Mouse (Mus musculus) lung, embryonic 15.5 days (tissue): Measurements from ENCODE around the gene Pdxk. TPM values are rescaled to one million over a fixed set of nuclear protein-coding genes. Genes with fewer than 3 reads are reported as not detected.

ENCODE experiments used
- ATAC-seq: fragments of 200-750 bp; cut with Nextera tagmentation; 2 replicates; pipeline ENCODE4 v1.8.0; 2017; ENCODE audit warnings: moderate number of reproducible peaks, borderline replicate concordance; ENCODE audit not compliant: low FRiP score, low TSS enrichment; ENCODE audit errors: extremely low read depth
- H3K27ac ChIP-seq: fragments of 300-500 bp; sonication (generic); 2 replicates; pipeline ENCODE4 v1.5.1; 2015; ENCODE audit warnings: moderate library complexity, mild to moderate bottlenecking, inconsistent platforms
- H3K27me3 ChIP-seq: fragments of 300-500 bp; sonication (generic); 2 replicates; pipeline ENCODE4 v1.6.1; 2015; ENCODE audit warnings: inconsistent platforms
- H3K36me3 ChIP-seq: fragments of 300-500 bp; sonication (generic); 2 replicates; pipeline ENCODE4 v1.6.1; 2015; ENCODE audit warnings: inconsistent platforms
- H3K4me1 ChIP-seq: fragments of 300-500 bp; sonication (generic); 2 replicates; pipeline ENCODE4 v1.6.1; 2015; ENCODE audit warnings: inconsistent platforms
- H3K4me2 ChIP-seq: fragments of 300-500 bp; sonication (generic); 2 replicates; pipeline ENCODE4 v1.6.1; 2015; ENCODE audit warnings: inconsistent platforms, mild to moderate bottlenecking, moderate library complexity
- H3K4me3 ChIP-seq: fragments of 300-500 bp; sonication (generic); 2 replicates; pipeline ENCODE4 v1.5.1; 2015; ENCODE audit warnings: mild to moderate bottlenecking, inconsistent platforms
- H3K9ac ChIP-seq: fragments of 300-500 bp; sonication (generic); 2 replicates; pipeline ENCODE4 v1.6.1; 2015; ENCODE audit warnings: inconsistent platforms
- H3K9me3 ChIP-seq: fragments of 300-500 bp; sonication (generic); 2 replicates; pipeline ENCODE4 v1.6.1; 2016; ENCODE audit warnings: inconsistent platforms
- WGBS: fragments of 180-500 bp; shearing (Covaris S2); methylation state at CpG from one replicate; pipeline ENCODE4 v1.1.7; 2015; 5-methylcytosine and 5-hydroxymethylcytosine counted together
- microRNA-seq: library from miRNA; unstranded; fragments of <30 nt; microRNA quantifications from one replicate; pipeline ENCODE4, GENCODE M21; 2016
- polyA plus RNA-seq: library from polyadenylated mRNA; unstranded; fragments of >200 nt; fragmentation: Nextera tagmentation; extraction: Ambion mirVana; gene quantifications from 2 replicates; pipeline ENCODE4 v1.2.1, GENCODE M21; 2015

The Pdxk gene
- polyA plus RNA-seq, 1 experiment from 2014 or later: 7.8 TPM

- no peak for ATAC-seq
Observed at GRCm38 (mm10) chr10:78392072-78392471, 72.7 kb downstream of the Pdxk start.

GRCm38 (mm10) chr10:78390982-78391470 lies 73.7 kb downstream of the Pdxk start:
- Histone ChIP-seq H3K4me3 (no peak overlapping the region), H3K4me1 (peaks cover 3% of the 10 kb centered on the region; the same call in 1 of the 2 replicates), H3K36me3 (no peaks in the 10 kb centered on the region), H3K9me3 (no peaks in the 10 kb centered on the region), H3K27ac (no peak overlapping the region), H3K4me2 (no peak overlapping the region), H3K27me3 (peaks cover 31% of the 10 kb centered on the region), H3K9ac (no peak overlapping the region)
- 28% methylated on average over 4 of the region's 4 CpGs for WGBS
- ATAC-seq: no peak

More at GRCm38 (mm10) chr10:78392072-78392471, 72.7 kb downstream of the Pdxk start:
- no peak overlapping the region; the same call in 1 of the 2 replicates for H3K4me2 ChIP-seq
- 2% methylated on average over 18 of the region's 18 CpGs for WGBS
- H3K27me3 ChIP-seq: peaks cover 31% of the 10 kb centered on the region
- no peak overlapping the region for H3K27ac ChIP-seq
- no peaks in the 10 kb centered on the region for H3K9me3 ChIP-seq
- H3K9ac ChIP-seq: no peak overlapping the region
- H3K36me3 ChIP-seq: no peaks in the 10 kb centered on the region
- H3K4me3 ChIP-seq: no peak overlapping the region
- H3K4me1 ChIP-seq: peaks cover 8% of the 10 kb centered on the region; the same call in 1 of the 2 replicates

GRCm38 (mm10) chr10:78388216-78388980 lies 76.4 kb downstream of the Pdxk start:
- Histone ChIP-seq H3K27ac (no peak overlapping the region), H3K9ac (no peak overlapping the region), H3K4me3 (no peak overlapping the region), H3K4me1 (no peaks in the 10 kb centered on the region), H3K36me3 (no peaks in the 10 kb centered on the region), H3K4me2 (no peak overlapping the region), H3K9me3 (no peaks in the 10 kb centered on the region), H3K27me3 (peaks cover 31% of the 10 kb centered on the region)
- ATAC-seq: no peak
- 65% methylated on average over 20 of the region's 20 CpGs for WGBS

Small RNAs within 50 kb of the gene (microRNA-seq; reads per million reads assigned to microRNA genes)
- gene Mir6410 (not detected), gene Mir6907 (0.74 reads per million), gene Mir6908 (not detected)

Other genes with a start within 250 kb of the Pdxk start
- 13.0 and 14.4 TPM in 2 replicates for gene Trappc10, start 220.3 kb downstream of the Pdxk start, polyA plus RNA-seq
- gene Agpat3, start 112.5 kb downstream of the Pdxk start, polyA plus RNA-seq: 64.4 and 68.1 TPM in 2 replicates
- 278 and 284 TPM in 2 replicates for gene Rrp1, start 51.9 kb downstream of the Pdxk start, polyA plus RNA-seq
- gene Cstb, start 39.3 kb downstream of the Pdxk start, polyA plus RNA-seq: 219 and 222 TPM in 2 replicates
- gene Olfr1358, start 52.5 kb upstream of the Pdxk start, polyA plus RNA-seq: not detected in 2 replicates
- gene Ilvbl, start 109.4 kb upstream of the Pdxk start, polyA plus RNA-seq: 49.0 and 52.2 TPM in 2 replicates
- gene Syde1, start 127.0 kb upstream of the Pdxk start, polyA plus RNA-seq: 19.1 and 21.8 TPM in 2 replicates
- not detected in 2 replicates for gene Olfr1357, start 153.1 kb upstream of the Pdxk start, polyA plus RNA-seq